Mouse (Mus musculus): ENCODE measurements around the gene Zp2.

DNA sequence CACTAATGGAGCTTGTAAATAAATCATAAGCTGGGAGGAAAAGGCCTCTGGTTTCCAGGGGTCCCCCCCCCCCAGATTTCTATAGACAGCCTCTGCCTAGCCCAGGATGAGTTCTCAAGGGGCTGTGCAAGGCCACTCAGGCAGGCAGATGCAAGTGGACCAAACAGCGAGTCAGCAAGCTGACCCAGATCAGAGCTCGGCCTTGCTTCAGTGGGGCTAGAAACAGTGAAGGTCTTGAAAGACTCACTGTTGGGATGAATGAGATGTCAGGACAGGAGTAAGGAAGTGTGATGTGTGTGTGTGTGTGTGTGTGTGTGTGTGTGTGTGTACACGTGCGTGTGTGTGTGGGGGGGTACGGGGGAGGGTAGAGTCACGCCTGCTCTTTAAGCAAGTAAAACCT is 47.7 kb upstream of the Zp2 start:
- no peak for TF ChIP-seq MAZ (IDR thresholded peaks at IDR 0.05; ENCODE audit: low read depth, low read length)
- no peak for TF ChIP-seq CHD1 (IDR thresholded peaks at IDR 0.05; ENCODE audit: low read depth, low read length)
- TF ChIP-seq POLR2A (IDR thresholded peaks at IDR 0.05; ENCODE audit: low read depth, low read length), result no peak
- no peak for TF ChIP-seq CTCF (conservative IDR thresholded peaks at IDR 0.05 in 1 of 2, IDR thresholded peaks at IDR 0.05 in 1 of 2; ENCODE audit: low read depth in 2 of 2, low read length in 2 of 2)

All from CH12.LX (cell line).